Mouse (Mus musculus) bone marrow macrophage, adult 2 months (primary cell): ENCODE data around the gene Krtap1-3. TPM values are rescaled to one million over a fixed set of nuclear protein-coding genes. Genes with fewer than 3 reads are reported as not detected.
A peak's percentile ranks its signal among the peaks of the same experiment; 100 is the strongest.
"Not testable (repeated sequence)": the region's sequence is repeated elsewhere in the genome, so short reads cannot be mapped to it uniquely, and the experiment has no call there.

Experiments
- H3K27ac ChIP-seq: 2 replicates; pipeline ENCODE4 v1.5.1; 2012; ENCODE audit warnings: low read depth, low read length; ENCODE audit not compliant: insufficient read depth
- H3K4me1 ChIP-seq: 2 replicates; pipeline ENCODE4 v1.6.1; 2012; ENCODE audit warnings: low read length; ENCODE audit not compliant: control insufficient read depth, insufficient read depth
- H3K4me3 ChIP-seq: 2 replicates; pipeline ENCODE4 v1.5.1; 2012; ENCODE audit warnings: mild to moderate bottlenecking, low read length, moderate library complexity; ENCODE audit not compliant: insufficient read depth
- CTCF ChIP-seq: IDR thresholded peaks from 2 replicates; pipeline ENCODE4 v1.5.1; 2012; ENCODE audit warnings: low read depth, mild to moderate bottlenecking, low read length, moderate library complexity
- POLR2A ChIP-seq: IDR thresholded peaks from 2 replicates; pipeline ENCODE4 v1.6.1; 2012; ENCODE audit warnings: mild to moderate bottlenecking, low read depth, low read length, borderline replicate concordance
- polyA plus RNA-seq: library from polyadenylated mRNA; stranded (reverse); fragments of >200 nt; gene quantifications from 2 replicates; pipeline ENCODE4 v1.2.4, GENCODE M21; 2012; ENCODE audit not compliant: missing spikeins, insufficient read depth, insufficient read length

Krtap1-3 gene
- polyA plus RNA-seq, 1 experiment, result not detected

GRCm38 (mm10) chr11:99609126-99609525 is 18.0 kb upstream of the Krtap1-3 start:
- H3K4me1 ChIP-seq, result no peaks in the 10 kb centered on the region
- H3K27ac ChIP-seq, result no peak overlapping the region
- TF ChIP-seq CTCF, result no peak
- no peak for TF ChIP-seq POLR2A
- H3K4me3 ChIP-seq, result no peak overlapping the region

- not testable (repeated sequence) for H3K4me3 ChIP-seq, H3K27ac ChIP-seq, H3K4me1 ChIP-seq
Measured at GRCm38 (mm10) chr11:99603208-99603607, 12.1 kb upstream of the Krtap1-3 start, which contains the start of gene Gm11938. Gm11938 (minus strand) TSS chr11:99603308.

GRCm38 (mm10) chr11:99597742-99598141 is 6.6 kb upstream of the Krtap1-3 start, which contains the start of gene Krtap9-3:
Krtap9-3 (minus strand) TSS chr11:99598105.
- not testable (repeated sequence) for H3K4me1 ChIP-seq, H3K27ac ChIP-seq, H3K4me3 ChIP-seq

- H3K4me1 ChIP-seq, result no peaks in the 10 kb centered on the region
- no peak for TF ChIP-seq CTCF
- no peak for TF ChIP-seq POLR2A
- no peak overlapping the region for H3K27ac ChIP-seq
- H3K4me3 ChIP-seq, result no peak overlapping the region
Measured at GRCm38 (mm10) chr11:99585096-99585495, 6.0 kb downstream of the Krtap1-3 start.

- no peak within 1 kb of the TSS for H3K4me3 ChIP-seq
- no peak within 1 kb of the TSS for H3K27ac ChIP-seq
- H3K4me1 ChIP-seq, result no peaks in the 10 kb centered on the region
- TF ChIP-seq POLR2A, result no peak
- no peak for TF ChIP-seq CTCF
Measured at GRCm38 (mm10) chr11:99583245-99583704, 7.9 kb downstream of the Krtap1-3 start, which contains the start of gene Krtap1-4. Krtap1-4 (minus strand) TSS chr11:99583654.

GRCm38 (mm10) chr11:99581564-99581963 is 9.6 kb downstream of the Krtap1-3 start:
- no peak for TF ChIP-seq CTCF
- TF ChIP-seq POLR2A, result no peak
- Histone ChIP-seq H3K4me1 (no peaks in the 10 kb centered on the region), H3K27ac (no peak overlapping the region), H3K4me3 (no peak overlapping the region)

GRCm38 (mm10) chr11:99581051-99581450 is 10.1 kb downstream of the Krtap1-3 start:
- Histone ChIP-seq H3K4me3 (no peak overlapping the region), H3K4me1 (no peaks in the 10 kb centered on the region), H3K27ac (no peak overlapping the region)
- TF ChIP-seq CTCF (no peak), POLR2A (no peak)

- H3K4me3 ChIP-seq, result no peak within 1 kb of the TSS
- H3K4me1 ChIP-seq, result no peaks in the 10 kb centered on the region
- H3K27ac ChIP-seq, result no peak within 1 kb of the TSS
- TF ChIP-seq CTCF (no peak), POLR2A (no peak)
Measured at GRCm38 (mm10) chr11:99580636-99581035, 10.5 kb downstream of the Krtap1-3 start, which contains the start of gene Krtap1-5. Krtap1-5 (minus strand) TSS chr11:99581016.

- H3K4me1 ChIP-seq, result no peaks in the 10 kb centered on the region
- H3K4me3 ChIP-seq, result no peak overlapping the region
- H3K27ac ChIP-seq, result no peak overlapping the region
- no peak for TF ChIP-seq POLR2A
- TF ChIP-seq CTCF, result peak; percentile 76
Measured at GRCm38 (mm10) chr11:99574106-99574505, 17.0 kb downstream of the Krtap1-3 start.

- H3K27ac ChIP-seq, result no peak overlapping the region
- H3K4me3 ChIP-seq, result no peak overlapping the region
- TF ChIP-seq POLR2A, result no peak
- no peak for TF ChIP-seq CTCF
- H3K4me1 ChIP-seq, result no peaks in the 10 kb centered on the region
Measured at GRCm38 (mm10) chr11:99573164-99573563, 18.0 kb downstream of the Krtap1-3 start.

- H3K27ac ChIP-seq, result no peak within 1 kb of the TSS
- H3K4me3 ChIP-seq, result no peak within 1 kb of the TSS
- TF ChIP-seq CTCF (no peak), POLR2A (no peak)
- no peaks in the 10 kb centered on the region for H3K4me1 ChIP-seq
Measured at GRCm38 (mm10) chr11:99566530-99566929, 24.6 kb downstream of the Krtap1-3 start, which contains the start of gene Krtap3-1. Krtap3-1 (minus strand) TSS chr11:99566630.
